Mouse (Mus musculus): Measurements from ENCODE around the gene Tnnt2. TPM values are rescaled to one million over a fixed set of nuclear protein-coding genes. Genes with fewer than 3 reads are reported as not detected.

Gene Tnnt2
- 0.58 and 0.93 TPM in 2 replicates for polyA plus RNA-seq (2015; fragmentation: Nextera tagmentation; extraction: Ambion mirVana)

DNA sequence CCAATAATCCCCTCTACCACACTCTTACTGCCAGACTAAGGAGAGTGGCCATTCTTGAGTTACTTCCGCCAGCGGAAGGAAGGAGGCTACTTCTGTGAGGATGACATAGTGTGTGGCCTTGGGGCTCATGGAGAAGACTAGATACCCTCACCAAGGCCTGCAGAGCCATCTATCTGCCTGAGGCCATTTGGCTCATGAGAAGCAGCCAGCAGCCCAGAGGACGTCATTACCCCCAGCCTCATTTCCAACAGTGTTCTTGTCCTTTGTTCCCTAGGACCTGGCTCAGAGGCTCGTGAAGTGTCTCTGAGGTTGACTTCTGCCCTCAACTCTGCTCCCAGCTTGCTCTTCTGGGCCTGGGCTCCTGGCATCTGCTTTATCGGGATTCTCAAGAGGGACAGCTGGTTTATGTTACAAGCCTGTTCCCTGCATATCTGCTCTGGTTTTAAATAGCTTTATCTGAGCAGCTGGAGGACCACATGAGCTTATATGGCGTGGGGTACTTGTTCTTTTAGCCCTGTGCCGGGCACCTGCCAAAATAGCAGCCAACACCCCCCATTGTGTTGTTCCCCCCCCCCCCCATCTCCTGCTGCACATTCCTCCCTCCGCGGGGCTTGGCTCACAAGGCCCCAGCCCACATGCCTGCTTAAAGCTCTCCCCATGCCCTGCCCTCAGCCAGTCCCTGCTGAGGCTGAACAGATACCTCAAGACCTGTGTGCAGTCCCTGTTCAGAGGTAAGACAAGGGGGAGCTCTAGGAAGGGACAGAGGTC is at the start of gene Tnnt2:
Gene Tnnt2 (plus strand): TSS at position 639 of the 768 bp plus-strand sequence.
- H3K27me3 ChIP-seq, result no peaks in the 10 kb centered on the region
- WGBS, result 57% methylated on average over 9 of the region's 9 CpGs
- ATAC-seq (ENCODE audit: low FRiP score, low read depth), result no peak
- H3K27ac ChIP-seq (replicated peaks), result no peak within 1 kb of the TSS
- no peak within 1 kb of the TSS for H3K9ac ChIP-seq
- no peaks in the 10 kb centered on the region for H3K36me3 ChIP-seq
- H3K4me3 ChIP-seq, result no peak within 1 kb of the TSS
- H3K4me2 ChIP-seq, result no peak within 1 kb of the TSS
- H3K9me3 ChIP-seq, result no peaks in the 10 kb centered on the region
- H3K4me1 ChIP-seq (replicated peaks), result no peaks in the 10 kb centered on the region

DNA sequence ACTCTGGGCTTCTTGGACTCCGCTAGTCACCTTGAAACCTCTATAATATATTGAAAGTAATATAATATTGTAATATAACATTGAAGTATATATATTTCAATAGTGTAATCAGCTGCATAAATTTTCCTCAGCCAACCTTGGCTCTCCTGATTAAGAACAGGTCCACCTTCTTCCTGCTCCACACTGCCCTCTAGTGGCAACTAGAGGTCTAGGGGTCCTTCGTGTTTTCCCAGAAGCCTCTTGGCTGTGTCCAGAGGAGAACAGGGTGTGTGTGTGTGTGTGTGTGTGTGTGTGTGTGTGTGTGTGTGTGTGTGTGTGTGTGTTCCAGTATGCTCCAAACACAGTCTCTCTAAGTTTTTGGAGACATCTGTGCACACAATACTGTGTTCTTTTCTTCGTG is 48.4 kb upstream of the Tnnt2 start:
- ATAC-seq (ENCODE audit: low FRiP score, low read depth), result no peak
- Histone ChIP-seq H3K9ac (no peak overlapping the region), H3K27ac (replicated peaks) (no peak overlapping the region), H3K27me3 (peaks cover 5% of the 10 kb centered on the region; the same call in 1 of the 2 replicates), H3K4me2 (no peak overlapping the region), H3K9me3 (no peaks in the 10 kb centered on the region), H3K4me1 (replicated peaks) (0 out of 2 replicates have a peak, but pooled peaks cover 5% of the 10 kb centered on the region), H3K36me3 (no peaks in the 10 kb centered on the region), H3K4me3 (no peak overlapping the region)
- 52% methylated on average over 3 of the region's 3 CpGs for WGBS

DNA sequence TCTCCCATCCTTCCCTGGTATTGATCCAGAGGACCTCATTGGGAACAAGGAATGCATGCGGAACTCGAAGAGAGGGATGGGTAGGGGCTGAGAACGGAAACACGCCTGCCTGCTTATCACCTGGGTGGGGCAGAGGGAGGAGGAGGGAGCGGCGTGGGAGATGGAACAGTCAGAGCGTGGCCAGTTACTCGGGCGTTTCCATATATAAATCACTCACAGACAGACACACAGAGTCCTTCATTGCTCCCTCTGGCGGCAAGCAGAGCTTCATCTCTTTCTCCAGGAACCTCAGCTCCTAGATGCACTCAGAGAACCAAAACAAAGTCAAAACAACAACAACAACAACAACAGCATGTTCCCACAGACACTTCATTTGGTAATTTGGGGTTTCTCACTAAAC is 47.4 kb upstream of the Tnnt2 start:
- H3K4me2 ChIP-seq, result no peak overlapping the region

DNA sequence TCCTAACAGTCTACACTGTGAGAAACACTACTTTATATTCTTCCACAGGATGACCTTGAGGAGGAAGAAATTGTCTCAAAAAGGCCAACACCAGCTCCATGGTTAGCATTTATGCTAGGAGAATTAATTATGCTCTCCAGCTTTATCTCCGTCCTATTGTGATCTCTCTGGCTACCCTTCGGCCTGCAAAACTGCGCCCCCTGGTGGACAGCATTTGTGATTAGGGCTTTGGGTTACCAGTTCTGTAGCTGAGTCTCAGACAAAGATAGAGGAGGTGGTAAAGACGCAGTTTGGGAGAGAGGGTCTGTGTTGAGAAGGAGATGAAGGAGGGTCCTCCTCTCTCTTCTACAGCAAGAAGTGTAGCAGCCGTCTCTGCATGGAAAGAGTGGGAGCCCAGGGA is 46.3 kb upstream of the Tnnt2 start:
- ATAC-seq (ENCODE audit: low FRiP score, low read depth), result no peak
- Histone ChIP-seq H3K9ac (no peak overlapping the region), H3K27ac (replicated peaks) (no peak overlapping the region), H3K9me3 (no peaks in the 10 kb centered on the region), H3K4me3 (no peak overlapping the region), H3K4me1 (replicated peaks) (peaks cover 6% of the 10 kb centered on the region), H3K36me3 (no peaks in the 10 kb centered on the region), H3K4me2 (no peak overlapping the region), H3K27me3 (peaks cover 5% of the 10 kb centered on the region; the same call in 1 of the 2 replicates)
- WGBS, result 15% methylated on average over 5 of the region's 5 CpGs

More for the DNA sequence above, 47.4 kb upstream of the Tnnt2 start:
- Histone ChIP-seq H3K27me3 (peaks cover 5% of the 10 kb centered on the region; the same call in 1 of the 2 replicates), H3K9ac (no peak overlapping the region), H3K27ac (replicated peaks) (no peak overlapping the region), H3K4me1 (replicated peaks) (peaks cover 4% of the 10 kb centered on the region), H3K36me3 (no peaks in the 10 kb centered on the region), H3K4me3 (no peak overlapping the region), H3K9me3 (no peaks in the 10 kb centered on the region)
- ATAC-seq (ENCODE audit: low FRiP score, low read depth), result no peak
- WGBS, result 41% methylated on average over 10 of the region's 10 CpGs

DNA sequence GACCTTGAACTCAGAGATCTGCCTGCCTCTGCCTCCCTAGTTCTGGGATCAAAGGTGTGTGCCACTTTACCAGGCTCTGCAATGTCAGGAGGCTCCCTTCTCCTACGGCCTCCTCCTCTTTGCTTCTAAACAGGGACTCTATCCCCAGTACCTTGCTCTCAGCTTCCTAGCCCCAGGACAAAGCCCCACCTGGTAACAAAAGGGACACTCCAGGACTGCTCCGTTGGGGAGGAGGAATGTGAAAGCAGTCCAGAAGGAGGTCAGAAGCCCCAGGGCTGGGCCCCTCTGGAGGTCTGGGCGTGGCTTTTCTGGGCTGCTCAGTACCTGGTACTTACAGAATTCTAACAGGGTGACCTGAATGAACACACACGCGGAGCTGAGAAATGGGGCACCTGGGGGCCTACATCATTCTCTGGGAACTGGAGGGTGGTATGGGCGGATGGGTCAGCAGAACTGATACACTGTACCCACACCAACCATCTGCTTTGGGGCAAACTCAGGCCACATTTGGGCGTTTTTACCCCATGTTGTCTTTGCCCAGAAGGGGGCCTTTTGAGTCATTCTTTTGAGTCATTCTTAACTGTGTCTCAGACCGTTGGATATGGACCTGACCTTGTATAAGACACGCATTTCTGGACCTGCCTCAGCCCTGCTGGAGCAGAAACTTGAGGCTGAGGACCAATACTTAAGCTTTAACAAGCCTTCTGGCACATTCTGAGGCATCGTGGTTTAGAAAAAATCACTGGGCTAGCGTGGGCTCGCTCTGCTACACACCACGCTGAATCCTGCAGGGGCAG is 43.8 kb upstream of the Tnnt2 start:
- H3K27ac ChIP-seq (replicated peaks), result no peak overlapping the region
- H3K9me3 ChIP-seq, result no peaks in the 10 kb centered on the region
- H3K36me3 ChIP-seq, result no peaks in the 10 kb centered on the region
- no peak for ATAC-seq (ENCODE audit: low FRiP score, low read depth)
- peaks cover 5% of the 10 kb centered on the region; the same call in 1 of the 2 replicates for H3K27me3 ChIP-seq
- H3K4me2 ChIP-seq, result no peak overlapping the region
- H3K4me3 ChIP-seq, result no peak overlapping the region
- 66% methylated on average over 13 of the region's 13 CpGs for WGBS
- peaks cover 6% of the 10 kb centered on the region for H3K4me1 ChIP-seq (replicated peaks)
- no peak overlapping the region for H3K9ac ChIP-seq

DNA sequence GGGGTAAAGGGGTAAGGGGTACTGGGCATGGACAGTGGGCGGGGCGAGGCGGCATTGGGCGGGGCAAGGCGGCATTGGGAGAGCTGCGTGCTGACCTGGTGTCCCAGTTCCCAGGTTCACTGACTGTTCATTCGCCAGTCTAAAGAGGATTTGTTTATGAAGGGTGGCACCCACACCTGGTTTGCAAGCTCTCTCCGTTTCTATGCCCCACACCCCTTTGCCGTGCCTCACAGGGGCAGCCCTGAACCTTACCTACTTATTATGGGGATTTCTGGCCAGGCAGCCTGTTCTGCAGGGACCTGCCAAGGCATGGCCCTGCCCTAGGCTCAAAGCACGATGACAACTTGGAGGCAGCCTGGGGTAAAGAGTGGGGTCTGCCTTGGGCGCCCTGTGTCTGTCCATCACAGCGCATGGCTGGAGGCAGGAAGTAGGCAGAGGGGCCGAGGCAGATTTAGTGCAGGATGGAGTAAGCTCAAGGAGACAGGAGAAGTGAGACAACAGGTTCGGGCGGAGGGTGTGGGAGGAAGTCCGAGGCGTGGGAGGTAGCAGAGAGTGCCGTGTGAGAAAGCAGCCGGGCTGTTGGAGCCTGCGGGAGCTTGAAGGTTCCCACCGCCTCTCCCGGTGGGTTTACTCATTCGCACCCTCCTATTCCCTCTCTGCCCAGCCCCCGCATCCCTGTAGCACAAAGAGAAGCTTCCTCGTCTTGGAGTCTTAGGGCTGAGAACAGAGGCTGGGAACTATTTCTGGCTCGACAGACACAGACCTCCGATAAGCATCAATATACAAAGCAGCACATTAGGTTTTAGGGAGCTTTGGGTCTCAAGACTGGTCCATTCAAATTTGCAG is 42.6 kb upstream of the Tnnt2 start:
- H3K4me3 ChIP-seq, result no peak overlapping the region; the same call in 1 of the 2 replicates
- ATAC-seq (ENCODE audit: low FRiP score, low read depth), result no peak
- 27% methylated on average over 27 of the region's 27 CpGs for WGBS

DNA sequence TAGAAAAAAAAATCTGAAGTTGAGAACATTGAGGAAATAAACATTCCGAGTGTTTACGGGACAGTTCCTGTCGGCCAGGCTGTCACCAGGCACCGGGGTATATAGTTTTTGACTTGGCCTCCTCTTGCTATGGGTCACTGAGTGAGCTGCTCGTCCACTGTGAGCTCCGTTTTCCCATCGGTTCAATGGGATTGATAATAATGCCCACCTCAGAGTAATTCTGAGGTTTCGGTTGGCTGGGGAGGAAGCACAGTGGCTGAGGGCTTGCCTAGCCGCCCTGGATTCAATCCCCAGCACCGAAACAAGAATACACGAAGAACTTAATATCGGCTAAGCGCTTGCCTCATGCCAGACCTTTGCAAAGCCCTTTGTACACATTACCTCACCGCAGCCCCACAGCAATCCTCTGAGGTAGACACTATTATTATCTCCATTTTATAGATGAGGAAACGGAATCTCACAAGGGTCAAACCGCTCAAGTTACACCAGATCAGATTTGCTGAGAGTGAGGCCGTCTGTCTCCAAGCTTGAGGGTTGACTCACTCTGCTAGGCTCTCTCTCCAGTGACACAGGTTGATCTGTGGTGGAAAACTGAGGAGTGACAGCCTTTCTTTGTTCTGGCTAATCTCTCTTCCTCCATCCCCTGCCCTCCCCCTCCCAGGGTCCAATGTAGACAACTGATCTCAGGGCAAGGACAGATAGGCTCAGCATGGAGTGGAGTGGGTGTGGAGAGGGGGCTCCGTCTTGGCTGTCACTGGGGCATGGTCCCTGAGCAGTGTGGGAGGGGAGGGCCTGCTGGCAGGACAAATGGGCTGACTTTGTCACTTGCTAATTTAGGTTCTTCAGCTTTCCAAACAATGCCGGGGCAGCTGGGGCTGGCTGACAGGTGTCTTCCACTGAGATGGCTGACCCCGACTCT is 41.7 kb upstream of the Tnnt2 start:
- no peak for ATAC-seq (ENCODE audit: low FRiP score, low read depth)
- Histone ChIP-seq H3K27ac (replicated peaks) (no peak overlapping the region), H3K9me3 (no peaks in the 10 kb centered on the region), H3K4me1 (replicated peaks) (peaks cover 6% of the 10 kb centered on the region), H3K36me3 (no peaks in the 10 kb centered on the region), H3K4me3 (no peak overlapping the region), H3K9ac (no peak overlapping the region), H3K4me2 (peak overlapping the region; percentile 47; the same call in 1 of the 2 replicates), H3K27me3 (peaks cover 5% of the 10 kb centered on the region; the same call in 1 of the 2 replicates)
- WGBS, result 44% methylated on average over 20 of the region's 20 CpGs

More for the DNA sequence above, 42.6 kb upstream of the Tnnt2 start:
- Histone ChIP-seq H3K4me2 (peak overlapping the region; percentile 47), H3K4me1 (replicated peaks) (peaks cover 6% of the 10 kb centered on the region), H3K9ac (peak overlapping the region; percentile 0; the same call in 1 of the 2 replicates), H3K27ac (replicated peaks) (no peak overlapping the region), H3K27me3 (peaks cover 5% of the 10 kb centered on the region; the same call in 1 of the 2 replicates), H3K9me3 (no peaks in the 10 kb centered on the region), H3K36me3 (no peaks in the 10 kb centered on the region)

DNA sequence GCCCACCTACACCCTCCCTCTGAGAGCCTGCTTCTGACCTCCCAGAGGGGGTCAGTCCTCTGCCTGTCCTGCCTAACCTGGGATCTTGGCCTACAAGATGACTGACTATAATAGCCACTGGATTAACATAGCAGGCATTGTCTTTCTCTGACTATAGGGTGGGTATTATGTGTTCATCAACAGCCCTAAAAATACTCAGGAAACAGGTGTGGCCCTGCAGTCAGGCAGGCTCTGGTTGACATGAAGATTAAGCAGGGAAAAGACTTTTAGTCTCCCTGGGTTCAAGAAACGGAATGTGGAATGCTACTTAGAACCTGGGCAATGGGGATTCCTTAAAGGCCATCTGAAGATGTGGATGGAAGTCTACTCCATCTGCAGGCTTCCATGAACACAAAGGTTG is 37.7 kb upstream of the Tnnt2 start:
- peaks cover 16% of the 10 kb centered on the region for H3K4me1 ChIP-seq (replicated peaks)
- H3K4me2 ChIP-seq, result no peak overlapping the region
- H3K27ac ChIP-seq (replicated peaks), result no peak overlapping the region
- no peaks in the 10 kb centered on the region for H3K36me3 ChIP-seq
- H3K9ac ChIP-seq, result no peak overlapping the region
- no peaks in the 10 kb centered on the region for H3K27me3 ChIP-seq
- H3K9me3 ChIP-seq, result no peaks in the 10 kb centered on the region
- 95% methylated on average over 1 of the region's 1 CpGs for WGBS
- ATAC-seq (ENCODE audit: low FRiP score, low read depth), result no peak
- no peak overlapping the region for H3K4me3 ChIP-seq

DNA sequence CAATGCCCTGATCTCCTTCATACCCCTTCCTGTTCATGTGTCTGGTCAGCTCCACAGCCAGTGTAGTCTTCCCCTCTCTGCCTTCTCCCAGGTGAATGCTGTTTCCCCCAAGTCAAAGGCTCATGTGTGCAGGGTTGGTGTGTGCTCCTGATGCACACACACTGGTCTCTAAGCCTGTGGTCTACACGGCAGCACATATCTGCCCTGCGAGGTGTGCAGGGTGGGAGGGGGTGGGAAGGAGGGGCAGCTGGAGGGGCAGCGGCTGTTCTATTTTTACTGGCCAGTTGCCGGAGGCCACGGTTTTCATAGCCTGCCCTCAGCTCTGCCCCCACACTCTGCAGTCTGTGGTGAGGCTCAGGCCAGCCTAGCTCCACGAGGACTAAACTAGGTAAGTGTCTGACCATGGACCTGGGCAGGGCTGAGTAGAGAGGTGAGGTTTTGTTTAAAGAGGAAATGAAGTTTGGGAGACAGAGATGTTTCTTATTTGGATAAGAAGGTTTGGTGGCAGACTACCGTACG is 37.0 kb upstream of the Tnnt2 start:
- no peak overlapping the region for H3K27ac ChIP-seq (replicated peaks)
- H3K9ac ChIP-seq, result no peak overlapping the region
- 79% methylated on average over 8 of the region's 8 CpGs for WGBS
- no peak overlapping the region for H3K4me2 ChIP-seq
- no peaks in the 10 kb centered on the region for H3K36me3 ChIP-seq
- H3K4me3 ChIP-seq, result no peak overlapping the region
- H3K9me3 ChIP-seq, result no peaks in the 10 kb centered on the region
- H3K4me1 ChIP-seq (replicated peaks), result peaks cover 11% of the 10 kb centered on the region
- H3K27me3 ChIP-seq, result no peaks in the 10 kb centered on the region
- ATAC-seq (ENCODE audit: low FRiP score, low read depth), result no peak

DNA sequence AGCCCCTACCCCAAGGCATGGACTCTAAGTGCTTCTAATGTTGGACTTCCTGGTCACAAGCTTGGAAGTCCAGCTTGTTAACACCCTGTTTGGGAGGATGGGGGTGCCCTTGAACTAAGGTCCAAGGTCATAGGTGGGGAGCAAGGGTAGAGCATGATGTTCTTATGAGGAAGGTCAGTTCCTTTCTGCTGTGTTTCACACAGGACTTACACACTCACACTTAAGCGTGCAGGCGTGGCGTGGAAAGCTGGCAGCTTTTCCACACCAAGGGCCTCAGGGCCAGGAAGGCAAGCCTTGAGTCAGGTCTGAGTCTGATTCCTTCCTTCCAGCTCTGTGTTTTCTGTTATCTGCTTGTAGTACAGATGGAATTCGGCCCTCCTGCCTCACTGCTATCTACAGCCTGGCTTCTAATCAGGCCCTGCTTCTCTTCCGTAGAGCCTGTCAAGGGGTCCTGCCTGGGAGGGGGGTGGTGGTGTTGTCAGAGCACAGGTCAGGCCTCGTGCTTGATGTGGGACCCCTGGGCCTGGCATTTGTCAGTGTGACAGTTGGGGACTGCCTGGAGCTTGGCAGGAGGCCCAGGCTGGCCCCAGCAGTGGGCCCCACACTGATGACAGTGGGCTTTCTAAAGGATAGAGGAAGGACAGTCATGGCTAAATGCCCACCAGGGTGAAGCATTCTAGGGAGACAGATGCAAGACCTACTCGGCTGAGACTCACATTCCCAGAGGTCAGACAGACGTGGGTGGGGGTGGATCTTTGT is 35.8 kb upstream of the Tnnt2 start:
- H3K36me3 ChIP-seq, result no peaks in the 10 kb centered on the region
- no peak overlapping the region for H3K4me2 ChIP-seq
- H3K27me3 ChIP-seq, result no peaks in the 10 kb centered on the region
- H3K9ac ChIP-seq, result no peak overlapping the region
- no peak overlapping the region for H3K4me3 ChIP-seq
- H3K9me3 ChIP-seq, result no peaks in the 10 kb centered on the region
- 36% methylated on average over 8 of the region's 8 CpGs for WGBS
- H3K27ac ChIP-seq (replicated peaks), result peak overlapping the region; percentile 27; the same call in 1 of the 2 replicates
- peaks cover 11% of the 10 kb centered on the region for H3K4me1 ChIP-seq (replicated peaks)
- ATAC-seq (ENCODE audit: low FRiP score, low read depth), result peak; percentile 62; the same call in 1 of the 2 replicates
